Mouse (Mus musculus) myocyte (in vitro differentiated cells): ENCODE data around the gene Adprh. TPM values are rescaled to one million over a fixed set of nuclear protein-coding genes. Genes with fewer than 3 reads are reported as not detected.

Source experiments
- H3K27me3 ChIP-seq: one replicate; pipeline ENCODE4 v1.6.1; 2011; ENCODE audit not compliant: control insufficient read depth, insufficient read depth, insufficient read length
- H3K36me3 ChIP-seq: one replicate; pipeline ENCODE4 v1.6.1; 2011; ENCODE audit not compliant: control insufficient read depth, insufficient read depth
- H3K4me2 ChIP-seq: one replicate; pipeline ENCODE4 v1.6.1; 2011; ENCODE audit warnings: low read depth, control low read depth
- H3K4me3 ChIP-seq: one replicate; pipeline ENCODE4 v1.5.1; 2011; ENCODE audit warnings: mild to moderate bottlenecking, control low read depth, moderate library complexity
- H3K79me2 ChIP-seq: one replicate; pipeline ENCODE4 v1.6.1; 2011; ENCODE audit not compliant: control insufficient read depth, insufficient read depth
- H3ac ChIP-seq: one replicate; pipeline ENCODE4 v1.6.1; 2011; ENCODE audit not compliant: control insufficient read depth, insufficient read length
- CEBPB ChIP-seq: IDR thresholded peaks from 2 replicates; pipeline ENCODE4 v1.6.1; 2011; ENCODE audit warnings: mild to moderate bottlenecking, moderate library complexity; ENCODE audit not compliant: poor library complexity, insufficient read depth, severe bottlenecking
- E2F4 ChIP-seq: IDR thresholded peaks from one replicate; pipeline ENCODE4 v1.6.1; 2011; ENCODE audit warnings: mild to moderate bottlenecking, control low read depth, moderate library complexity; ENCODE audit not compliant: insufficient read depth
- MAX ChIP-seq: IDR thresholded peaks from one replicate; pipeline ENCODE4 v1.6.1; 2011; ENCODE audit warnings: low read depth, mild to moderate bottlenecking, control low read depth
- MYOD1 ChIP-seq, 3 experiments: IDR thresholded peaks; one replicate each; pipeline ENCODE4 v1.6.1; 2011; ENCODE audit warnings: control low read depth in 2 of 3, low read depth in 2 of 3, mild to moderate bottlenecking in 2 of 3, moderate library complexity in 1 of 3; ENCODE audit not compliant: insufficient read length in 2 of 3, control insufficient read depth in 1 of 3
- MYOG ChIP-seq, 3 experiments: IDR thresholded peaks; one replicate each; pipeline ENCODE4 v1.6.1; 2011; ENCODE audit warnings: control low read depth in 2 of 3, low read depth in 2 of 3, mild to moderate bottlenecking in 2 of 3; ENCODE audit not compliant: insufficient read length in 2 of 3, control insufficient read depth in 1 of 3, insufficient read depth in 1 of 3
- POLR2A ChIP-seq: IDR thresholded peaks from one replicate; pipeline ENCODE4 v1.6.1; 2011; ENCODE audit warnings: low read depth, mild to moderate bottlenecking, control low read depth, moderate library complexity; ENCODE audit not compliant: insufficient read length
- POLR2AphosphoS2 ChIP-seq: IDR thresholded peaks from one replicate; pipeline ENCODE4 v1.6.1; 2011; ENCODE audit warnings: low read depth, control low read depth; ENCODE audit not compliant: insufficient read length
- REST ChIP-seq: IDR thresholded peaks from one replicate; pipeline ENCODE4 v1.6.1; 2011; ENCODE audit warnings: mild to moderate bottlenecking, control low read depth, moderate library complexity; ENCODE audit not compliant: insufficient read depth, insufficient read length
- SRF ChIP-seq: IDR thresholded peaks from one replicate; pipeline ENCODE4 v1.6.1; 2011; ENCODE audit warnings: low read depth; ENCODE audit not compliant: control insufficient read depth, insufficient read length
- TCF12 ChIP-seq: IDR thresholded peaks from one replicate; pipeline ENCODE4 v1.6.1; 2011; ENCODE audit warnings: mild to moderate bottlenecking, control low read depth; ENCODE audit not compliant: poor library complexity, insufficient read depth, severe bottlenecking
- TCF3 ChIP-seq: IDR thresholded peaks from one replicate; pipeline ENCODE4 v1.6.1; 2011; ENCODE audit warnings: low read depth, control low read depth; ENCODE audit not compliant: insufficient read length
- USF1 ChIP-seq: IDR thresholded peaks from one replicate; pipeline ENCODE4 v1.6.1; 2011; ENCODE audit warnings: low read depth, mild to moderate bottlenecking, control low read depth, moderate library complexity
- polyA plus RNA-seq: library from polyadenylated mRNA; unstranded; fragments of >200 nt; fragmentation: generic; extraction: Trizol; gene quantifications from one replicate; pipeline ENCODE4 v1.2.1, GENCODE M21; 2012; ENCODE audit warnings: missing spikeins

The Adprh gene
- polyA plus RNA-seq, 1 experiment: 124 TPM

DNA sequence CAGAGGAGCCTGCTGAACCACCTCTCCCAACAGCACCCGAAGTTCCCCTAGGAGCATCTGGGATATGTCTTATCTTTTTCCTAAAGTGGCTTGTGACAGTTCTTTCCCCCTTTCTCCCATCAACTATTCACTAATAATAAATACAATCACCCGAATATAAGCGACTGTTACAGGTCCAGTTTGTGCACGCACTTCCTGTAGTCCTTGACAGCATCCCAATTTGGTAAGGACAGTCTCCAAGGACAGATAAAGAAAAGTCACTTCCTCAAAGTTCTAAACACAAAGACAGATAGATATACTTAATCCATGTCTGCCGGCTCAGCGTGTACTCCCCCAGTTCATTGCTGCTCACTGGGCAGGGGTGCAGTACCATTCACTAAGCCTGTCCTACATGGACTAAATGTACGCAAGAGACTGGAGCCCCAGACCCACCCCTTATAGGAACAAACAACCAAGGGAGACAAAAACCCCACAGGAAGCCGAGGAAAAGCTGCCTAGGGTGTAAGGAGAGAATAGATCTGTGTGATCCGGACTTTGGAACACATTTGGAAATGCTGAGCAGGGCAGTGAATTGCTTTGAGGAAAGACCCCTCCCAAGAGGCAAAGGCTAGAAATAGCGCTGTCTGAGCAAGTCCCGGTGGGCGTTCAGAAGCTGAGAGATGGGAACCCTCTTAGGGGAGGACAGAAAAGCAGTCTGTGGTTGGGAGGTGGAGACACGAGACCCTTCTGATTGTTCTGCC, 20.9 kb downstream of the Adprh start:
- no peak overlapping the region for H3K4me3 ChIP-seq
- H3K27me3 ChIP-seq: no peaks in the 10 kb centered on the region
- no peaks in the 10 kb centered on the region for H3K79me2 ChIP-seq
- no peaks in the 10 kb centered on the region for H3K36me3 ChIP-seq
- H3ac ChIP-seq: no peak overlapping the region
- peak overlapping the region; percentile 70 for H3K4me2 ChIP-seq
- TF ChIP-seq E2F4: no peak
- no peak for TF ChIP-seq SRF
- no peak for TF ChIP-seq POLR2AphosphoS2
- TF ChIP-seq USF1: no peak
- no peak for TF ChIP-seq CEBPB
- TF ChIP-seq REST: no peak
- no peak for TF ChIP-seq MAX
- TF ChIP-seq MYOG (IDR thresholded peaks at IDR 0.05; ENCODE audit: control insufficient read depth in 1 of 3, insufficient read depth in 1 of 3, insufficient read length in 2 of 3, low read depth in 2 of 3): no peak
- no peak for TF ChIP-seq MYOD1 (IDR thresholded peaks at IDR 0.05; ENCODE audit: control insufficient read depth in 1 of 3, insufficient read length in 2 of 3, low read depth in 2 of 3)
- TF ChIP-seq TCF3: no peak
- TF ChIP-seq POLR2A: no peak
- no peak for TF ChIP-seq TCF12

DNA sequence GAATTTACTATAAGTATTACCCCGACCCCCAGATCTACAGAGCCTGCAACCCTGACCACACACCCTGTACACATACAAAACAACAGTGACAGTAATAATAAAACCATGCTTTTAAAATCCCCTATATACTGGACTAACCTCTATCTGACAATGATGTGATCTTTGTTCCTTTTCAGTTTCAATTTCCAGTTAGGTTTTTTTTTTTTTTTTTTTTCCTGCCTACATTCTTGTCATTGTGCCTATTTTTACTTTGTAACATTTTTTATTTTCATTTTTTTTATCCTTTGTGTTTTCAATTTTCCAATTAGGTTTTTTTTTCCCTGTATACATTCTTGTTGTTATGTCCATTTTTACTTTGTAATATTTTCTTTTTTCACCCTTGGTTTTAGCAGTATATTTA, 26.7 kb downstream of the Adprh start:
- Histone ChIP-seq H3ac (no peak overlapping the region), H3K4me3 (no peak overlapping the region), H3K27me3 (no peaks in the 10 kb centered on the region), H3K36me3 (no peaks in the 10 kb centered on the region), H3K4me2 (peak overlapping the region; percentile 32), H3K79me2 (no peaks in the 10 kb centered on the region)
- no peak for TF ChIP-seq MYOG (IDR thresholded peaks at IDR 0.05; ENCODE audit: control insufficient read depth in 1 of 3, insufficient read depth in 1 of 3, insufficient read length in 2 of 3, low read depth in 2 of 3)
- no peak for TF ChIP-seq POLR2A
- no peak for TF ChIP-seq E2F4
- TF ChIP-seq MYOD1 (IDR thresholded peaks at IDR 0.05; ENCODE audit: control insufficient read depth in 1 of 3, insufficient read length in 2 of 3, low read depth in 2 of 3): no peak
- TF ChIP-seq CEBPB: no peak
- TF ChIP-seq USF1: no peak
- TF ChIP-seq REST: no peak
- TF ChIP-seq POLR2AphosphoS2: no peak
- no peak for TF ChIP-seq SRF
- TF ChIP-seq TCF12: no peak
- no peak for TF ChIP-seq MAX
- no peak for TF ChIP-seq TCF3

DNA sequence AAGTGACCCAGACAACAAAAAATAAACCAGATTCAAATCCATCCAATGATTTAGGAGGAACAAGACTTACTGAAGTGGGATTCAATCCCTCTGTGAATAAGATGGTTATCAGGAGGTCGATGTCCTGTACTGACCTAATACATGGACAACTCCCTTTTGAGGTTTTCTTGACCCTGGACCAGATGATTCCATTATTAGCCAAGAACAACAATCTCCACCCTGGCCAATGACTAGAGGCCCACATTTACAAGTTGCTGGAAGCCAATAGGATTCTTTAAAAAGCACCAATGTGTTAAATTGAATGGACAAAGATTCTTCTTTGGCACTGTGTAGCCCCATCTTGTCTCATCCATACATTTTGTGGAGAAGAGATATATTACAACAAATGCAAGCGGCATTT, 27.1 kb downstream of the Adprh start:
- Histone ChIP-seq H3K27me3 (no peaks in the 10 kb centered on the region), H3K36me3 (no peaks in the 10 kb centered on the region), H3K4me3 (no peak overlapping the region), H3ac (no peak overlapping the region), H3K4me2 (peak overlapping the region; percentile 32), H3K79me2 (no peaks in the 10 kb centered on the region)
- no peak for TF ChIP-seq REST
- TF ChIP-seq TCF12: no peak
- no peak for TF ChIP-seq CEBPB
- no peak for TF ChIP-seq SRF
- no peak for TF ChIP-seq POLR2AphosphoS2
- TF ChIP-seq POLR2A: no peak
- TF ChIP-seq E2F4: no peak
- TF ChIP-seq TCF3: no peak
- no peak for TF ChIP-seq MYOD1 (IDR thresholded peaks at IDR 0.05; ENCODE audit: control insufficient read depth in 1 of 3, insufficient read length in 2 of 3, low read depth in 2 of 3)
- no peak for TF ChIP-seq MAX
- no peak for TF ChIP-seq MYOG (IDR thresholded peaks at IDR 0.05; ENCODE audit: control insufficient read depth in 1 of 3, insufficient read depth in 1 of 3, insufficient read length in 2 of 3, low read depth in 2 of 3)
- no peak for TF ChIP-seq USF1

DNA sequence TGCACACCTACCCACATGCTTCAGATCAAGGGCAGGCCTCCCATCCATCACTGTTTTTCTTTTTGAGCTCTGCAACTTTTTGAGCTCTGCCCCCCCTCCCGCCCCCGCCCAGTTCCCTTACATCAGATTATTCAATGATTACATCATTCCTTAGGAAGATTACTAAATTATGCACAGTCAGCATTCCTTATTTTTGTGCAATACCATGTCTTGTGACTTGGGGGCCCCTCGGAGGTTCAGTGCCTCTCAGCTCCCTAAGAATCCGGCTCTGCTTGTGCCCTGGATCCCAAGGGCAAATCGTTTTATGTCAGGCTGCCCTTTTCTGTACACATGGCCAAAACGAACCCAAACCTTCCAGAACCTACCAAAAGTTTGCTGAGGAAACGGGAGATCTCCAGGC, 37.5 kb downstream of the Adprh start:
- H3K79me2 ChIP-seq: no peaks in the 10 kb centered on the region
- H3K4me2 ChIP-seq: no peak overlapping the region
- TF ChIP-seq POLR2A: no peak
- no peak for TF ChIP-seq REST
- TF ChIP-seq TCF3: no peak
- no peak for TF ChIP-seq E2F4
- TF ChIP-seq MYOD1 (IDR thresholded peaks at IDR 0.05; ENCODE audit: control insufficient read depth in 1 of 3, insufficient read length in 2 of 3, low read depth in 2 of 3): no peak
- no peak for TF ChIP-seq MYOG (IDR thresholded peaks at IDR 0.05; ENCODE audit: control insufficient read depth in 1 of 3, insufficient read depth in 1 of 3, insufficient read length in 2 of 3, low read depth in 2 of 3)
- TF ChIP-seq SRF: no peak
- no peak for TF ChIP-seq TCF12
- no peak for TF ChIP-seq CEBPB
- TF ChIP-seq USF1: no peak
- TF ChIP-seq POLR2AphosphoS2: no peak
- no peak for TF ChIP-seq MAX
- no peaks in the 10 kb centered on the region for H3K27me3 ChIP-seq
- H3ac ChIP-seq: no peak overlapping the region
- no peak overlapping the region for H3K4me3 ChIP-seq
- no peaks in the 10 kb centered on the region for H3K36me3 ChIP-seq
